Mouse (Mus musculus): ENCODE measurements around the gene Aldh3b3. TPM values are rescaled to one million over a fixed set of nuclear protein-coding genes. Genes with fewer than 3 reads are reported as not detected.
A peak's percentile ranks its signal among the peaks of the same experiment; 100 is the strongest.

Gene Aldh3b3
- polyA plus RNA-seq (2016; fragmentation: Nextera tagmentation; extraction: Ambion mirVana), result not detected in 2 replicates

GRCm38 (mm10) chr19:3958470-3958869 is at the start of gene Aldh3b3:
TSS of gene Aldh3b3 (plus strand) at chr19:3958645.
- 85% methylated on average over 4 of the region's 4 CpGs for WGBS
- Histone ChIP-seq H3K4me3 (no peak within 1 kb of the TSS), H3K27me3 (ENCODE audit: low read depth, poor library complexity, severe bottlenecking) (no peaks in the 10 kb centered on the region), H3K36me3 (no peaks in the 10 kb centered on the region), H3K9me3 (replicated peaks) (no peaks in the 10 kb centered on the region), H3K27ac (no peak within 1 kb of the TSS), H3K4me1 (no peaks in the 10 kb centered on the region)
- DNase-seq (ENCODE audit: low spot score), result no peak

GRCm38 (mm10) chr19:3910206-3910605 is 48.2 kb upstream of the Aldh3b3 start:
- Histone ChIP-seq H3K4me3 (no peak overlapping the region), H3K4me1 (peaks cover 50% of the 10 kb centered on the region), H3K27ac (no peak overlapping the region), H3K27me3 (ENCODE audit: low read depth, poor library complexity, severe bottlenecking) (no peaks in the 10 kb centered on the region), H3K9me3 (replicated peaks) (no peaks in the 10 kb centered on the region), H3K36me3 (peaks cover 39% of the 10 kb centered on the region)
- 89% methylated on average over 5 of the region's 5 CpGs for WGBS
- DNase-seq (ENCODE audit: low spot score), result no peak

GRCm38 (mm10) chr19:3912337-3913204 is 45.9 kb upstream of the Aldh3b3 start, which contains the start of gene Ndufs8:
TSS of gene Ndufs8 (minus strand) at chr19:3912774.
- H3K4me3 ChIP-seq, result peak within 1 kb of the TSS; percentile 59
- peaks cover 26% of the 10 kb centered on the region for H3K4me1 ChIP-seq
- no peaks in the 10 kb centered on the region for H3K9me3 ChIP-seq (replicated peaks)
- H3K27ac ChIP-seq, result peak within 1 kb of the TSS; percentile 88
- H3K27me3 ChIP-seq (ENCODE audit: low read depth, poor library complexity, severe bottlenecking), result no peaks in the 10 kb centered on the region
- DNase-seq (ENCODE audit: low spot score), result peak; percentile 88
- under 1% methylated on average over 43 of the region's 43 CpGs for WGBS
- peaks cover 39% of the 10 kb centered on the region for H3K36me3 ChIP-seq

- Histone ChIP-seq H3K4me1 (peaks cover 23% of the 10 kb centered on the region), H3K36me3 (peaks cover 29% of the 10 kb centered on the region), H3K27ac (peak overlapping the region; percentile 88), H3K9me3 (replicated peaks) (no peaks in the 10 kb centered on the region), H3K27me3 (ENCODE audit: low read depth, poor library complexity, severe bottlenecking) (no peaks in the 10 kb centered on the region), H3K4me3 (peak overlapping the region; percentile 59)
- 87% methylated on average over 8 of the region's 8 CpGs for WGBS
- no peak for DNase-seq (ENCODE audit: low spot score)
These were observed 44.8 kb upstream of the Aldh3b3 start for GRCm38 (mm10) chr19:3913692-3914091.

GRCm38 (mm10) chr19:3914535-3914934 is 43.9 kb upstream of the Aldh3b3 start:
- no peak for DNase-seq (ENCODE audit: low spot score)
- H3K4me3 ChIP-seq, result no peak overlapping the region
- 91% methylated on average over 5 of the region's 5 CpGs for WGBS

GRCm38 (mm10) chr19:3916727-3917126 is 41.7 kb upstream of the Aldh3b3 start:
- no peaks in the 10 kb centered on the region for H3K36me3 ChIP-seq
- 82% methylated on average over 11 of the region's 11 CpGs for WGBS
- H3K4me1 ChIP-seq, result peaks cover 19% of the 10 kb centered on the region
- no peak for DNase-seq (ENCODE audit: low spot score)
- no peaks in the 10 kb centered on the region for H3K27me3 ChIP-seq (ENCODE audit: low read depth, poor library complexity, severe bottlenecking)
- H3K27ac ChIP-seq, result no peak overlapping the region
- H3K9me3 ChIP-seq (replicated peaks), result no peaks in the 10 kb centered on the region
- H3K4me3 ChIP-seq, result no peak overlapping the region

More at GRCm38 (mm10) chr19:3914535-3914934, 43.9 kb upstream of the Aldh3b3 start:
- H3K27ac ChIP-seq, result no peak overlapping the region
- peaks cover 23% of the 10 kb centered on the region for H3K4me1 ChIP-seq
- no peaks in the 10 kb centered on the region for H3K27me3 ChIP-seq (ENCODE audit: low read depth, poor library complexity, severe bottlenecking)
- H3K9me3 ChIP-seq (replicated peaks), result no peaks in the 10 kb centered on the region
- H3K36me3 ChIP-seq, result peaks cover 20% of the 10 kb centered on the region

GRCm38 (mm10) chr19:3919928-3920327 is 38.5 kb upstream of the Aldh3b3 start:
- no peak for DNase-seq (ENCODE audit: low spot score)
- H3K9me3 ChIP-seq (replicated peaks), result no peaks in the 10 kb centered on the region
- no peaks in the 10 kb centered on the region for H3K36me3 ChIP-seq
- H3K27ac ChIP-seq, result no peak overlapping the region
- no peaks in the 10 kb centered on the region for H3K27me3 ChIP-seq (ENCODE audit: low read depth, poor library complexity, severe bottlenecking)
- H3K4me1 ChIP-seq, result peaks cover 9% of the 10 kb centered on the region; the same call in 1 of the 2 replicates
- H3K4me3 ChIP-seq, result no peak overlapping the region

GRCm38 (mm10) chr19:3922661-3923371 is 35.6 kb upstream of the Aldh3b3 start:
- Histone ChIP-seq H3K27ac (peak overlapping the region; percentile 14; the same call in 1 of the 2 replicates), H3K27me3 (ENCODE audit: low read depth, poor library complexity, severe bottlenecking) (no peaks in the 10 kb centered on the region), H3K36me3 (no peaks in the 10 kb centered on the region), H3K4me3 (no peak overlapping the region), H3K4me1 (peaks cover 9% of the 10 kb centered on the region; the same call in 1 of the 2 replicates), H3K9me3 (replicated peaks) (no peaks in the 10 kb centered on the region)
- DNase-seq (ENCODE audit: low spot score), result no peak
- 62% methylated on average over 10 of the region's 10 CpGs for WGBS

- H3K27ac ChIP-seq, result peak overlapping the region; percentile 44; the same call in 1 of the 2 replicates
- peaks cover 9% of the 10 kb centered on the region; the same call in 1 of the 2 replicates for H3K4me1 ChIP-seq
- no peaks in the 10 kb centered on the region for H3K27me3 ChIP-seq (ENCODE audit: low read depth, poor library complexity, severe bottlenecking)
- DNase-seq (ENCODE audit: low spot score), result no peak
- no peaks in the 10 kb centered on the region for H3K9me3 ChIP-seq (replicated peaks)
- WGBS, result 60% methylated on average over 13 of the region's 13 CpGs
- H3K36me3 ChIP-seq, result no peaks in the 10 kb centered on the region
- no peak overlapping the region for H3K4me3 ChIP-seq
These were observed 34.9 kb upstream of the Aldh3b3 start for GRCm38 (mm10) chr19:3923586-3923985.

- H3K4me1 ChIP-seq, result peaks cover 13% of the 10 kb centered on the region
- H3K27ac ChIP-seq, result peak overlapping the region; percentile 44; the same call in 1 of the 2 replicates
- no peak overlapping the region for H3K4me3 ChIP-seq
- no peaks in the 10 kb centered on the region for H3K27me3 ChIP-seq (ENCODE audit: low read depth, poor library complexity, severe bottlenecking)
- H3K36me3 ChIP-seq, result no peaks in the 10 kb centered on the region
- H3K9me3 ChIP-seq (replicated peaks), result no peaks in the 10 kb centered on the region
- DNase-seq (ENCODE audit: low spot score), result no peak
- WGBS, result 84% methylated on average over 8 of the region's 8 CpGs
These were observed 34.3 kb upstream of the Aldh3b3 start for GRCm38 (mm10) chr19:3924190-3924589.

GRCm38 (mm10) chr19:3924868-3925267 is 33.6 kb upstream of the Aldh3b3 start:
- Histone ChIP-seq H3K4me1 (peaks cover 19% of the 10 kb centered on the region), H3K27ac (no peak overlapping the region), H3K27me3 (ENCODE audit: low read depth, poor library complexity, severe bottlenecking) (no peaks in the 10 kb centered on the region), H3K36me3 (no peaks in the 10 kb centered on the region), H3K4me3 (no peak overlapping the region), H3K9me3 (replicated peaks) (no peaks in the 10 kb centered on the region)
- DNase-seq (ENCODE audit: low spot score), result no peak
- 92% methylated on average over 7 of the region's 7 CpGs for WGBS

- Histone ChIP-seq H3K4me3 (no peak overlapping the region), H3K27me3 (ENCODE audit: low read depth, poor library complexity, severe bottlenecking) (no peaks in the 10 kb centered on the region), H3K9me3 (replicated peaks) (no peaks in the 10 kb centered on the region), H3K27ac (no peak overlapping the region), H3K36me3 (no peaks in the 10 kb centered on the region), H3K4me1 (peaks cover 20% of the 10 kb centered on the region)
- no peak for DNase-seq (ENCODE audit: low spot score)
- 84% methylated on average over 6 of the region's 6 CpGs for WGBS
These were observed 32.6 kb upstream of the Aldh3b3 start for GRCm38 (mm10) chr19:3925859-3926258.

- Histone ChIP-seq H3K4me3 (no peak overlapping the region), H3K27ac (no peak overlapping the region), H3K36me3 (no peaks in the 10 kb centered on the region), H3K4me1 (peaks cover 20% of the 10 kb centered on the region), H3K27me3 (ENCODE audit: low read depth, poor library complexity, severe bottlenecking) (no peaks in the 10 kb centered on the region), H3K9me3 (replicated peaks) (no peaks in the 10 kb centered on the region)
- DNase-seq (ENCODE audit: low spot score), result no peak
- WGBS, result 69% methylated on average over 3 of the region's 3 CpGs
These were observed 32.2 kb upstream of the Aldh3b3 start for GRCm38 (mm10) chr19:3926279-3926678.

Measured in limb, embryonic 10.5 days (tissue).